Mouse (Mus musculus) midbrain, postnatal 0 days (tissue): ENCODE results near the gene Slc7a5. TPM values are rescaled to one million over a fixed set of nuclear protein-coding genes. Genes with fewer than 3 reads are reported as not detected.

Source experiments
- ATAC-seq: fragments of 200-750 bp; cut with Nextera tagmentation; 2 replicates; pipeline ENCODE4 v1.8.0; 2017; ENCODE audit warnings: moderate number of reproducible peaks, mild to moderate bottlenecking, moderate TSS enrichment, moderate library complexity; ENCODE audit not compliant: low FRiP score
- DNase-seq: peaks from one replicate; pipeline ENCODE4 v3.0.0-alpha.2; 2015; ENCODE audit warnings: low spot score
- H3K27ac ChIP-seq: fragments of 300-500 bp; sonication (generic); 2 replicates; pipeline ENCODE4 v1.5.1; 2014; ENCODE audit warnings: low read depth, mild to moderate bottlenecking, low read length, mixed read lengths
- H3K27me3 ChIP-seq: fragments of 300-500 bp; sonication (generic); 2 replicates; pipeline ENCODE4 v1.6.1; 2014; ENCODE audit warnings: low read length, control low read depth, mixed read lengths; ENCODE audit not compliant: insufficient read depth
- H3K36me3 ChIP-seq: fragments of 300-500 bp; sonication (generic); 2 replicates; pipeline ENCODE4 v1.6.1; 2014; ENCODE audit warnings: low read length, control low read depth, mixed read lengths; ENCODE audit not compliant: insufficient read depth
- H3K4me1 ChIP-seq: fragments of 300-500 bp; sonication (generic); 2 replicates; pipeline ENCODE4 v1.6.1; 2014; ENCODE audit warnings: mild to moderate bottlenecking, control low read depth, antibody characterized with exemption, low read length, mixed read lengths; ENCODE audit not compliant: insufficient read depth
- H3K4me2 ChIP-seq: fragments of 300-500 bp; sonication (generic); 2 replicates; pipeline ENCODE4 v1.6.1; 2014; ENCODE audit warnings: low read depth, mild to moderate bottlenecking, low read length, mixed read lengths; ENCODE audit not compliant: poor library complexity, severe bottlenecking
- H3K4me3 ChIP-seq: fragments of 300-500 bp; sonication (generic); 2 replicates; pipeline ENCODE4 v1.5.1; 2014; ENCODE audit warnings: low read depth, mild to moderate bottlenecking, low read length, moderate library complexity
- H3K9ac ChIP-seq: fragments of 300-500 bp; sonication (generic); replicated peaks from 2 replicates; pipeline ENCODE4 v1.6.1; 2014; ENCODE audit warnings: mild to moderate bottlenecking, low read length, moderate library complexity, mixed read lengths; ENCODE audit not compliant: poor library complexity, severe bottlenecking
- H3K9me3 ChIP-seq: fragments of 300-500 bp; sonication (generic); 2 replicates; pipeline ENCODE4 v1.6.1; 2016; ENCODE audit warnings: low read length, control low read depth
- CTCF ChIP-seq: IDR thresholded peaks from 2 replicates; pipeline ENCODE4 v1.5.1; 2016; ENCODE audit warnings: antibody characterized with exemption, mild to moderate bottlenecking
- WGBS: fragments of 180-500 bp; shearing (Covaris S2); extraction: QIAGEN DNeasy Blood & Tissue Kit; methylation state at CpG from one replicate; pipeline ENCODE4 v1.1.7; 2014; 5-methylcytosine and 5-hydroxymethylcytosine counted together
- polyA plus RNA-seq: library from polyadenylated mRNA; unstranded; fragments of >200 nt; fragmentation: Nextera tagmentation; extraction: Ambion mirVana; gene quantifications from 2 replicates; pipeline ENCODE4 v1.2.1, GENCODE M21; 2015
- total RNA-seq: library from RNA; depleted of rRNA; stranded (reverse); fragments of >200 nt; gene quantifications from 2 replicates; pipeline ENCODE4 v1.2.3, GENCODE M21; 2014

Gene Slc7a5
- total and polyA plus RNA-seq, 2 experiments from 2014 or later: 64.5 to 115 TPM

GRCm38 (mm10) chr8:121875045-121875444 is 32.4 kb downstream of the Slc7a5 start:
- Histone ChIP-seq H3K36me3 (no peaks in the 10 kb centered on the region), H3K9ac (no peak overlapping the region), H3K4me1 (peaks cover 7% of the 10 kb centered on the region; the same call in 1 of the 2 replicates), H3K4me3 (no peak overlapping the region), H3K27ac (no peak overlapping the region), H3K9me3 (no peaks in the 10 kb centered on the region), H3K4me2 (no peak overlapping the region), H3K27me3 (no peaks in the 10 kb centered on the region)
- 77% methylated on average over 3 of the region's 3 CpGs for WGBS
- DNase-seq (no peak), ATAC-seq (no peak)
- no peak for TF ChIP-seq CTCF

GRCm38 (mm10) chr8:121874031-121874430 is 33.5 kb downstream of the Slc7a5 start:
- WGBS: 58% methylated on average over 9 of the region's 9 CpGs
- Histone ChIP-seq H3K4me3 (no peak overlapping the region), H3K36me3 (no peaks in the 10 kb centered on the region), H3K27me3 (no peaks in the 10 kb centered on the region), H3K4me1 (peaks cover 7% of the 10 kb centered on the region; the same call in 1 of the 2 replicates), H3K27ac (no peak overlapping the region), H3K9me3 (no peaks in the 10 kb centered on the region), H3K4me2 (no peak overlapping the region), H3K9ac (no peak overlapping the region)
- DNase-seq (peak; percentile 58), ATAC-seq (0 out of 2 replicates have a peak, but pooled peaks have one; percentile 31)
- TF ChIP-seq CTCF: peak; percentile 64

- H3K9me3 ChIP-seq: no peaks in the 10 kb centered on the region
- no peak overlapping the region for H3K4me3 ChIP-seq
- DNase-seq (no peak), ATAC-seq (no peak)
- H3K9ac ChIP-seq: no peak overlapping the region
- H3K27ac ChIP-seq: no peak overlapping the region
- TF ChIP-seq CTCF: no peak
- no peaks in the 10 kb centered on the region for H3K27me3 ChIP-seq
- peaks cover 7% of the 10 kb centered on the region; the same call in 1 of the 2 replicates for H3K4me1 ChIP-seq
- H3K36me3 ChIP-seq: no peaks in the 10 kb centered on the region
- WGBS: 22% methylated on average over 10 of the region's 10 CpGs
- H3K4me2 ChIP-seq: no peak overlapping the region
Measured at GRCm38 (mm10) chr8:121871833-121872440, 35.6 kb downstream of the Slc7a5 start.

- no peaks in the 10 kb centered on the region for H3K9me3 ChIP-seq
Measured at GRCm38 (mm10) chr8:121870190-121870589, 37.3 kb downstream of the Slc7a5 start.

GRCm38 (mm10) chr8:121868896-121869295 is 38.6 kb downstream of the Slc7a5 start:
- Histone ChIP-seq H3K9me3 (no peaks in the 10 kb centered on the region), H3K27me3 (no peaks in the 10 kb centered on the region), H3K9ac (no peak overlapping the region), H3K4me2 (no peak overlapping the region), H3K27ac (no peak overlapping the region), H3K36me3 (no peaks in the 10 kb centered on the region), H3K4me3 (no peak overlapping the region), H3K4me1 (peaks cover 7% of the 10 kb centered on the region; the same call in 1 of the 2 replicates)
- DNase-seq (no peak), ATAC-seq (no peak)
- no peak for TF ChIP-seq CTCF
- WGBS: 73% methylated on average over 7 of the region's 7 CpGs

More at GRCm38 (mm10) chr8:121870190-121870589, 37.3 kb downstream of the Slc7a5 start:
- peaks cover 7% of the 10 kb centered on the region; the same call in 1 of the 2 replicates for H3K4me1 ChIP-seq
- 96% methylated on average over 2 of the region's 2 CpGs for WGBS
- no peak overlapping the region for H3K4me3 ChIP-seq
- DNase-seq: no peak
- no peak overlapping the region for H3K27ac ChIP-seq
- no peak for TF ChIP-seq CTCF
- H3K9ac ChIP-seq: no peak overlapping the region
- no peak overlapping the region for H3K4me2 ChIP-seq
- H3K36me3 ChIP-seq: no peaks in the 10 kb centered on the region
- no peak for ATAC-seq
- H3K27me3 ChIP-seq: no peaks in the 10 kb centered on the region

- no peak overlapping the region for H3K27ac ChIP-seq
- no peaks in the 10 kb centered on the region for H3K9me3 ChIP-seq
- WGBS: 94% methylated on average over 5 of the region's 5 CpGs
- peaks cover 7% of the 10 kb centered on the region; the same call in 1 of the 2 replicates for H3K4me1 ChIP-seq
- no peak overlapping the region for H3K9ac ChIP-seq
- no peaks in the 10 kb centered on the region for H3K36me3 ChIP-seq
- H3K27me3 ChIP-seq: no peaks in the 10 kb centered on the region
- TF ChIP-seq CTCF: no peak
- no peak overlapping the region for H3K4me2 ChIP-seq
- no peak overlapping the region for H3K4me3 ChIP-seq
- no peak for DNase-seq
- no peak for ATAC-seq
Measured at GRCm38 (mm10) chr8:121868196-121868595, 39.3 kb downstream of the Slc7a5 start.
